Mouse (Mus musculus): ENCODE measurements around the gene Osr1.

Gene Osr1

GRCm38 (mm10) chr12:9587732-9588131 lies 17.8 kb downstream of the Osr1 start:
- DNase-seq: no peak

- DNase-seq: no peak
Measured at GRCm38 (mm10) chr12:9589561-9590134, 19.7 kb downstream of the Osr1 start.

DNA sequence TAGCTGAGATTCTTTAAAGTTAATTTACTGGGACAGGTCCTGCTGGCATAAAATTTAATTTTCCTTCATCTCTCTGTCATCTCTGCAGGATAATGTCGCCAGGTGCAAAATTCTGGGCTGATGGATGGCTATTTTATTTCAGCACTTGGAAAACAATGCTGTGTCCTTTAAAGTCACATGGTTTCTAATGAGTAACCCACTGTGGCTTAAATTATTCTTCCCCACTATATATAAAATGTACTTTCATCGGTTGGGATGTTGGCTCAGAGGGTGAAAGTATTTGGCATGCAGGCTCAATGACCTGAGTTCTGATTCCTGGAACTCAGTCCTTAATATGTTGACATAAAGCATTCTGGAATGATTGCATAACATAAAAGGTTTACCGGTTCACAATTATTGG lies 21.2 kb downstream of the Osr1 start:
- DNase-seq: no peak

DNA sequence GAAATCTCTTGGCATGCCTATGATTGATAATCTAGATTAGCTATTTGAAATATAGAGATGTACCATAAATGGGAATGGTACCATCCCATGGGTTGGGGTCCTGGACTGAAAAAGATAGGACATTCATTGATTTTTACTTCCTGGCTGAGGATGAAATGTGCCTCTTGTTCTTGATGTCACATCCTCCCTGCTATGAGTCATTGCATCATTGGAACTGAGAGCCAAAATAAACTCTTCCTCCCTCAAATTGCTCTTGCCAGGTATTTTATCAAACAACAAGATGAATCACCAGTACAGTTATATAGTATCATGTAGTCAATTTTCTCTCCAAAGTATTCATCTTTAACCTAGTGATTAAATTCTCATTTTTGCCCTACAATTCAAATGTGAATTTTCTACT lies 28.3 kb downstream of the Osr1 start:
- DNase-seq: no peak

All from right cerebral cortex, adult 18-20 months (tissue).